17 mouse cellular contexts compared by ENCODE assay signal in genomic region chr10:83753056-83753455, GRCm38 (mm10). TPM values are rescaled to one million over a fixed set of nuclear protein-coding genes. Genes with fewer than 3 reads are reported as not detected.
"Had no signal": no experiment of that assay in that cellular context is flagged by ENCODE, and none has a peak within 500 bp of the region (broad histone marks: within the 10 kb centered on the region; RNA-seq: fewer than 3 reads in every experiment).

No protein-coding gene starts in this region.

- H3K27ac ChIP-seq: neural tube, embryonic 13.5 days; neural tube, embryonic 15.5 days; stomach, embryonic 15.5 days; stomach, postnatal 0 days had no signal

- DNase-seq: retina, postnatal 1 day; right cerebral cortex, adult 18-20 months; right cerebral cortex, postnatal 14 days; right cerebral cortex, postnatal 25 days; right cerebral cortex, postnatal 4 days; spleen, adult 18-20 months; thymus, adult 18-20 months; thymus, adult 2 months; thymus, postnatal 14 days; thymus, postnatal 25 days; thymus, postnatal 36 days; thymus, postnatal 4 days had no signal

- H3K4me3 ChIP-seq: neural tube, embryonic 13.5 days; neural tube, embryonic 15.5 days; stomach, embryonic 15.5 days had no signal

RNA-seq across cellular contexts. Expression of gene 1500009L16Rik, which starts 30.4 kb away (rescaled TPM):
- total RNA-seq: neutrophil, adult 5-6 weeks had no signal
